Mouse (Mus musculus): ENCODE data around the gene E130218I03Rik.
"Not testable (repeated sequence)": the region's sequence is repeated elsewhere in the genome, so short reads cannot be mapped to it uniquely, and the experiment has no call there.

E130218I03Rik gene

DNA sequence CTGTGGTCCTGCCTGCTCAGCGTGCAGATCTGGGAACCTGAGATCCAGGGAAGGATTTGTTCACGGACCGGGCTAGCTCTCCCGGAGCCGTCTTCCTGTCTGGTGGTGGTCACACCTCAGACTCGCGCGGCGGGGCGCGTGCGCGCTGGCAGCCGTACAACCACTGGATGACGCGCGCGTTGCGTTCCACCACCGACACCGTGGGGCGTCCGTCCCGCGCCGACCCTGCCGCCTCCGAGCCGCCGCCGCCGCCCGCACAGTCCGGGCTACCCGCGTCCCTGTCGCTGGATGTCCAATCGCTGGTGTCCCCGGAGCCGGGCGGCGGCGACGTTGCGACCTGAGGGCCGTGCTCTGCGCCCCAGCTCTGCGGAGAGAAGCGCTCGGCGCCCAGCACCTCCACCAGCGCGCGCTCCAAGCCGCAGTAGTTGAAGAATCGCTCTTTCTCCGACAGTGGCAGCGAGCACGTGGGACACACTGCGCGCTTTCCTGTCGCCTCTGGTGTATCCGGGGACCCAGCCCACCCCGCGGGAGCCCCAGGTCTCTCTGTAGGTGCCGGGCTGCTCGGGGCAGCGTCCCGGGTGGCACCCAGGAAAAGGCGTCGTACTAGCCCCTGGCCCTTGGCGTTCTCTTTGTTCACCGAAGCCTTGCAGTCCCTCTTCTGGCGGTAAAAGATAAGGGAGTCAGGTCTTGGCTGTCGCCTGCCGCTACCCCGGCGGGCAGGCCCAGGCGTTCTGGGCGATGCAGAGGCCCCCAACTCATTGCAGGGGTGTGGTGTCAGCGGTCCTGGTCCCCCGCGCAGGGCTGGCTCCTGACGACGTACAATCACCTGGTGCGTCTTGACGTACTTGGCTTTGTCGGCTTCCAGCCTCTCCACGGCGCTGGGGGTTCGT lies 8.0 kb downstream of the E130218I03Rik start:
- DNase-seq (ENCODE audit: low read depth, low spot score), result no peak

DNA sequence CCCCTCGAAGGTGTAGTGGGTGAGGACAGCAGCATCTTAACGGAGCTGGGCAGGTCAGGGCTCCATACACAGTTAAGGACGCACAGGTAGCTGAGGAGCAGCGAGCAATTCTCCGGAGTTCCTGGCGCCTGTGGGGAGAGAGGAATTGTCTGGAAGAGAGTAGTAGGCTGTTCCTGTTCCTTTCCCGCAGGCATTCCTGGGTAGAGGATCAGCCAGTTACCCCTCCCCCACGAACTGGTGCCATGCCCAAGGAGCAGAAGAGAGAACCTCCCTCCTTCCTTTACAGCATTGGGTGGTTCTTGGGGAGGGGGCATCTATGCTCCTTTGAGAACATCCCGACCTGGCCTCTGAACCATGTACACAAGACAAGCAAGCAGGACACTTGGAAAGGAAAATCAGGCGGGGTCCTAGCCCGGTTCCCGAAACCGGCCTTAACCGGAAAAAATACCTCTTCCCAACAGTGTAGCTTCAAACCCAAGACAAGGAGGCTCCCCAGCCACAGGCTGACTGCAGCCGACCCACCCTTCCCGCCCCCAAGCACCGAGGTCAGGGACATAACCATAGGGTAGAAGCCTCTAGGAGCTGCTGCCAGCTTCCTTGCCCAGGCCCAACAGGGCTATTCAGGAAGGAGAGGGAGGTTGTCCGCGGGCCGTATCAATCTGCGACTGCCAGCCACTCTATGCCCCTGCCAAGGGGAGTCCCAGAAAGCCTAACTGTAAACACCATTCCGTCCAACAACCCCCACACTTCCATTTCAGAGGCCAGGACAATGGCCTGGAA lies 8.9 kb downstream of the E130218I03Rik start:
- DNase-seq (ENCODE audit: low read depth, low spot score), result no peak

DNA sequence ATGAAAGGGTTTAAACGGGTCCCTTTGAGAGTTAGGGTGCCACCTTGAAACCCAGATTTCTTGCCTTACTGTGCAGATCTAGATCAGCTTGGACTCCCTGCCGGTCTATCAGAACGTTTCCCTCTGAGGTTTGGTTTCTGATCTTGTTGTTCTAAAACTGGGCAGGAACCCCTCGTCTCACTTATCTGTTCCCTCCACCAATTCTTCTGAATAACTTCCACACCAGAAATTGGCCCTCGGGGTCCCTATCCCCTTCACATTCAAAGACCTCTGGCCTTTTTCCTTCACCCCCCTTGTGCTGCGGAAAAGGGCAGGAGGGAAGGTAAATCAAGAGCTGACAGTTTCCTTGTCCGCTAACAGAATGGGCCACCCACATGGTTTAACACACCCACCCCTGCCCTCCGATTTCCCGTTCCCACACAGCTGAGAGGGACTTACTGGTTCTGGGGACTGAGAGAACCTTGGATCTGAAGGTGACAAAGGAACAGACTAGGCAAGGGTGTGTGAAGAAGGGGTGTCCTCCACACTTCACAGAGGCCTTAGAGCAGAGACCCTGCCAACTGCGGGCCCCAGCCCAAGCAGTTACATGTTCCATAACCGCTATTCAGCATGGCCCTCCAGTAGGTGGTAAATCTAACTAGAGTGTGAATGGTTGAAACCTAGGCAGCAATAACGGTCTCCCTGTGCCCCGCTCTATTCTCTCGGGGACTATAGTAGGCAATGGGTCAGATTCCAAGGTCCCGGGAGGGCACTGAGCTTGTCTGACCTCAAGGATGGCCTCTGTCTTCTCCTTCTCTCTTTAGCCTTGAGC lies 9.7 kb downstream of the E130218I03Rik start:
- no peak for DNase-seq (ENCODE audit: low read depth, low spot score)

DNA sequence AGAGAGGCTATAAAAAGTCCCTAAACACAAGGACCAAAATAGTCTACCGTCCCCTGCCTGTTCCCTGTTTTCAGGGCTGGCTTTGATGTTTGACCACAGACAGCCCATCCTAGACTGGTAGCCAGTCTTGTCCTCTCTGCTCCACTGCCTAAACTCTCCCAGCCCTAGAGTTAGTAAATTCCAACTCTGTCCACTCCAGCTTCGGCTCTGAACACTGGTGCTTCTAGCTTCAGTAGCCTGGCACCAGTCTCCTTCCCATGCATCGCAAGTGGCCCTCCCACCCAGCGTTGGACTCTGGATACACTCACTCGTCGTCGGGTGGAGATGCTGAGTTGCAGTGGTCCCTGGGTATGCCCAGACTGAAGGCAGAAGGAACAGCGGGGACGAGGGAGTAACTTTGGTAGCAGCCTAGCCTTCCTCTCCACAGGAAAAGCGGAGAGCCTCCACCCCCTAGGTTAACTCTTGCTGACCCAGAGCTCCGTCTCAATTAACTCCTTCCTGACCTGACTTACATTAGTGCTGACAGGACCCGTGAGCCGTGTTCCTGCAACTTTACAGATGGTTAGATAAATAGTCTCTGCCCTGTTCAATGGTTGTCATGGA lies 10.4 kb downstream of the E130218I03Rik start, which contains the start of gene Grrp1:
TSS of gene Grrp1 (minus strand) at position 385 of the 603 bp plus-strand sequence.
- DNase-seq (ENCODE audit: low read depth, low spot score), result no peak

DNA sequence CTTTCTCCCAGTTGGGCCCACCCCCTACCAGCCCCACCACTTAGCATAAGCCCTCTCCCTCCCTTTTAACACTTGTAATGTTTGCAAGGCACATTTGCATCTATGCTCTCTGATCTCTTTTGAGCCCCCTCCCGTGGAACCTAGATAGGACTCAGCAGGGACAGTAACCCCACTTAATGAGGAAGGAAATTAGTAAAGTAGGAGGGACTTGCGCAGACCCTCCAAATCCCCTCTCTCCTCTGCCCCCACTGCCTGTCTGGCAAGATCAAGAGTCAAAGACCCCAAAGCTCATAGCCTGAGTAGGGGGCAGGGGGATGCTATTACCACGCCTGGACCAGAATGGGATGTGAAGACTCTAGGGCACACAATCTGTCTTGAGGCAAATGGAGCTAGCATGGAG lies 11.4 kb downstream of the E130218I03Rik start:
- no peak for DNase-seq (ENCODE audit: low read depth, low spot score)

DNA sequence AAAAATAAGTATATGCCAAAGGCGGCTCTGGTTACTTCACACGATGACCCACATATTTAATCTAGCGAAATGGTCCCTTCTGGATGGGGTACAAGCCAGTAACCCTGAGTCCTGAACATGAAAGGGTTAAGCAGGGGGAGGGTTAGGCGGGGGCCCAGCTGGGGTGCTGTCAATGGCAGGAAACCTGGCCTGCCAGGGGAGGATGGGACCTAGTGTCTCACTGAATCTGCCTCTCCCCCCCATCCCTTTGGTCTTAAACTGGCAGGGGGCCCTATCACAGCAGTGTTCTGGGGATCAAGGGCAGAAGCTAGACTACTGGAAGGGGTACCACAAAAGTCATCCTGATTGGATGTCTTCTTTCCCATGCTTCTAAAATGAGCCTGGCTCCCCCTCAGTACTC lies 12.4 kb downstream of the E130218I03Rik start:
- DNase-seq (ENCODE audit: low read depth, low spot score), result no peak

DNA sequence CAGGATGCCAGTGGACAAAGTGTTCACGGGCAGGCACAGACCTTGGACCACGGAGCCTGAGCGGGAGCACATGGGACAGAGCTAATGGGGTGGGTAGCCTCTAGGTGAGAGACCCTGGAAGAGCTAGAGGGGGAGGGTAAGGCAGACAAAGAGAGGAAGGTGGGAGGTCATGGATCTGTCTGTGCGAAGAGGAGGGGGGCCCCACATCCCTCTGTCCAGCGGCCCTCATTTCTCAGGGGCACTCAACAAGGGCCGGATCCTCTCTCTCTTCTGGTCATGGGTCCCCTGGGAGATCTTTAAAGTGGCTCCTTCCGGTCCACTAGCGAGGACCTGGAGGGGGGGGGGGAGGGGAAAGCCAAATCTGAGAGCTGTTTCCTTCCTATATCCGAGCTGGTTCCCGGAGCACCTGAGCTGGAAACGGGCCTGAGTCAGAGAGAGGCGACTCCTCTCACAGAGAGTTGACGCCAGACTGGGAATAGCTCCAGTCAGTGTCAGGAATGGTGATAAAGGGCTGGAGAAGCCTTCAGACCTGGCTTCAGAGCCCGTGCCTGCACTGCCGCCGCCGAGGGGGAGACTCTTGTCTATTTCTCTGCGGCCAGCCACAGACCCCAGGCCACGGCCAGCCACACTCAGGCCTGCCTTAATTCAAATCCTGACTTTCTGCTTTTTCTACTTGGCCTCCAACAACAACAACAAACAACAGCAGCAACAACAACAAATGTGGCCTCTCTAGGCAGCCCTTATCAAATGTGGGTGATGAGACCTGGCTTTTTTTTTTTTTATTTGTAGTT lies 13.1 kb downstream of the E130218I03Rik start:
- no peak for DNase-seq (ENCODE audit: low read depth, low spot score)

DNA sequence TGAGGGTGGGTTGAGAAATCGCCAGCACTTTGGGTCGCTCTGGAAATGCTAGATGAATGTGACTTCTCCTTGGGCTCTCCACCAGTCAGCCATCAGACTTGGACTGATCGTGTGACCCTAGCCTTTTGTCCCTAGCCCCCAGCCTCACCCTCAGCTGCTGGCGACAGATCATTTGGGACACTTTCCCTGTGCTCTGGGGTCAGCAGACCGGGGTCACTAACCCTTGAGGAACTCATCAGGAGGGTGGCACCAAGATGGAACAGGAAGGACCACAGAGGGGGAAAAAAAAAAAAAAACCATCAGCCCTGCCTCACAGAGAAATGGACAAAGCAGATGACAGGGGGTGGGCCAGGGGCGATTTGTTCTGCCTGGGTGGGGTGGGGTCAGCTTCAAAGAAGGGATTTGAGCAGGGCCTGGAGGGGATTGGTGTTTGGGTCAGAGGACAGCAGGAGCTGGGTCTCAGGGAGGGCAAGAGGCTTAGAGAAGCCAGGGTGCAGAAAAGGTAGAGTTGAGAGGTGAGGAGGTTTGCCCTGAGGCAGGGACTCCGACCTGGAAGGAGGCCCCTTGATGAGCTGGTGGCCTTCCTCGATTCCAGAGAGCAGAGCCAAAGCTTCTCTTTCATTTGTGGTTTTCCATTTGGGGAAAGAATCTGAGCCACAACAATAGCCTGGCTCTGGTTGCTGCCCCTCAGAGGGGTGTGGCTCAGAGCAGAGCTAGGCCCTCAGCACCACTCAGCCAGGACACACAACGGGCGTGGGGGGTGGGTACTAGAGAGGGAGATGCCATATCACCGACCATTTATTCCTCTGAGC lies 13.9 kb downstream of the E130218I03Rik start:
- DNase-seq (ENCODE audit: low read depth, low spot score), result no peak

DNA sequence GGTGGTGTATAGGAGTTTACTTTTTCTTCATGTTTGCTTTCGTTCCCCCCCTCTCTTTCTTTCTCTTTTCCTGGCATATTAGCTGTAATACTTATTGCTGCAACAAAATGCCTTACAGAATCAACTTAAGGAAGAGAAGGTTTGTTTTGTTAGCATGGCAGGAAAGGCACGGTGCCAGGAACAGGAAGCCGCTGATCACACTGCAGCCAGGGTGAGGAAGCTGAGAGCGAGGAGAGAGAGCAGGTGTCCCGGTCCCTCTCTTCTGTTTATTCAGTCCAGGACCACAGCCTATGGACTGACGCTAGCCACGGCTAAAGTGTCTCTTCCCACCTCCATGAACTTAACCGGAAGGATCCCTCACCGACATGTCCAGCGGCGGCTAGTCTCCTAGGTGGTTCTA lies 14.9 kb downstream of the E130218I03Rik start:
- DNase-seq (ENCODE audit: low read depth, low spot score), result no peak

DNA sequence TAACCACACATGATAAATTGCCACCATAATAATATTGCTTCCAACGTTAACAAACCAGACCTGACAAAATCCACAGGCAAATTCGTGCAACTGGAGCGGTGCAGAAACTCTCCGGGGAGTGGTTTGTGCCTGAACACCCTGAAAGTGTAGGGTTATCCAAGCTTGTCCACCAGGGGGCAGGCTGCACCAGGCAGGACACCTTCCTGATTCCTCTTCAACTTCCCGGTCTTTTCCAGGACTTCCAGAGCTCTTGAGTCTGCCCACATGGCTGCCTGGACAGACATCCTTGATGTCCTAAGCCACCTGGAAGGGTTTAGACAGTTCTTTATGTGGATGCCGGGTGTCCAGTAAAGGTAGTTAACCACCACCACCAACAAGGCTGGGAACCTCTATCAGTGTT lies 19.7 kb downstream of the E130218I03Rik start:
- DNase-seq (ENCODE audit: low read depth, low spot score), result no peak

DNA sequence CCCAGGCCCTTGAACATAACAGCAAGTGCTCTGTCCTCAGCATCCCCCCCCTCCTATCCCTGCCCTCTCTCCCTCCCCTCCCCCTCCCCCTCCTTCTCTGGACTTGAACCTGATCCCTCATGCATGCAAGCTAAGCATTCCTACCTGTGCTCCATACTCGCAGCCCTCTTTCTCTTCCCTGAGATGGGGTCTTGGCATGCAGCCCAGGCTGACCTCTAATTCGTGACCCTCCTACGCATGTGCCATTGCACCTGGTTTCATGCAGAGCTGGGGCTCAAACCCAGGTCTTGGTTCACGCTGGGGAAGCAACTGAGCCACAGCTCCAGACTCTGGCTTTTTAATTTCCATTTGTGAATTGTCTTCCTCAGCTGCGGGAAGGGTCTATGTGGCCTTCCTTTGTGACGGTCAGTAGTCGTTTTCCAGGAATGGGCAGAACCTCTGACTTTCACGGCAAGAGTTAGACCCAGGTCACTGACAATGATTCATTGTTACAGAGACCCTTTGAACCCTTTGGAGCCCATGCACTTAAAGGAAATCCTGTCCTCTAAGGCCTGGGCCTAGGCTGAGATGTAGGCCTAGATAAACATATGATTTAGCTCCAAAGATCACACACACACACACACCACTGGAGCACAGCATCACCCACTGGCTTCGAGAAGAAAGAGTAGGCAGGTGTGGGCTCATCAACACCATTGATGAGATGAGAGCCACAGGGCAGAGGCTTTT lies 22.6 kb downstream of the E130218I03Rik start:
- no peak for DNase-seq (ENCODE audit: low read depth, low spot score)

DNA sequence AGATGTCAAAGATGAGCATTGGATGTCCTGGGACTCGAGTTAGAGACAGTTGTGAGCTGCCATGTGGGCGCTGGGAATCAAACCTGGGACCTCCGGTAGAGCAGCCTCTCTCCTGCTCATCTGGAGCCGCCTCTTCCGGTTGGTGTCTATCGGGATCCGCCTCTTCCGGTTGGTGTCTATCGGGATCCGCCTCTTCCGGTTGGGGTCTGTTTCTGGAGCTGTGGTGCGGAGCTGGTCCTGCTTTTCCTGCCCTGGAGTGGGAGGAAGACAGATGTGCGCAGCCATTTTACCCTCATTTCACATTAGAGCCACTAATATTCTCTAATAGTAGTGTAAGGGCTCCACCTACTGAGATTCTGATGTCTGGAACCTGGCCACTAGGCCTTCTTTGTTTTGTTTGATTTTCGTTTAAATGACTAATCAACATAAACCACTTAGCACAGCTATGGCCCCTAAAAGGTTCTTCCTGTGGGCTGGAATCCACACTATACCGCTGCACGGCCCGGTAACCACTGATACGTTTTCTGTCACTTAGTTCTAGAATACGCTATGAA lies 24.7 kb downstream of the E130218I03Rik start:
- no peak for DNase-seq (ENCODE audit: low read depth, low spot score)

DNA sequence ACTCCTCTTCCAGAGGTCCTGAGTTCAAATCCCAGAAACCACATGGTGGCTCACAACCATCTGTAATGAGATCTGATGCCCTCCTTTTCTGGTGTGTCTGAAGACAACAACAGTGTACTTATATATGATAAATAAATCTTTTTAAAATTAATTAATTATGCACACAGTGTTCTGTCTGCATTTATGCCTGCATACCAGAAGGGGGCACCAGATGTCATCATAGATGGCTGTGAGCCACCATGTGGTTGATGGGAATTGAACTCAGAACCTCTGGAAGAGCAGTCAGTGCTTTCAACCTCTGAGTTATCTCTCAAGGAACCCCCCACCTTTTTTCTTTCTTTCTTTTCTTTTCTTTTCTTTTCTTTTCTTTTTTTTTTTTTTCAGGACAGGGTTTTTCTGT lies 26.2 kb downstream of the E130218I03Rik start:
- DNase-seq (ENCODE audit: low read depth, low spot score), result not testable (repeated sequence)

DNA sequence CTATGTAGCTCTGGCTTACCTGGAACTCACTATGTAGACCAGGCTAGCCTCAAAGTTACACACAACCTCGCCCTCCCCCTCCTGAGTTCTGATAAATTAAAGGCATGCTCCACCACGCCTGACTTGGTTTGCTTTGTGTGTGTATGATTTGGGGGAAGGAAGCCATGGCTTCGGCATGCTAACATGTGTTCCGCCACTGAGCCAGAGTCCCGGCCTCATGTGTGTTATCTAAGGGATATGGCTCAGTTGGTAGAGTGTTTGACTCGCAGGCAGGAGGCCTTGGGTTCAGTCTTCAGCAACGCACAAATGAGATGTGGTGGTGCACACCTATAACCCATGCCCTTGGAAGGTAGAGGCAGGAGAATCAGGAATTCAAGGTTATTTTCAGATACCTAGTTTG lies 28.5 kb downstream of the E130218I03Rik start:
- no peak for DNase-seq (ENCODE audit: low read depth, low spot score)

DNA sequence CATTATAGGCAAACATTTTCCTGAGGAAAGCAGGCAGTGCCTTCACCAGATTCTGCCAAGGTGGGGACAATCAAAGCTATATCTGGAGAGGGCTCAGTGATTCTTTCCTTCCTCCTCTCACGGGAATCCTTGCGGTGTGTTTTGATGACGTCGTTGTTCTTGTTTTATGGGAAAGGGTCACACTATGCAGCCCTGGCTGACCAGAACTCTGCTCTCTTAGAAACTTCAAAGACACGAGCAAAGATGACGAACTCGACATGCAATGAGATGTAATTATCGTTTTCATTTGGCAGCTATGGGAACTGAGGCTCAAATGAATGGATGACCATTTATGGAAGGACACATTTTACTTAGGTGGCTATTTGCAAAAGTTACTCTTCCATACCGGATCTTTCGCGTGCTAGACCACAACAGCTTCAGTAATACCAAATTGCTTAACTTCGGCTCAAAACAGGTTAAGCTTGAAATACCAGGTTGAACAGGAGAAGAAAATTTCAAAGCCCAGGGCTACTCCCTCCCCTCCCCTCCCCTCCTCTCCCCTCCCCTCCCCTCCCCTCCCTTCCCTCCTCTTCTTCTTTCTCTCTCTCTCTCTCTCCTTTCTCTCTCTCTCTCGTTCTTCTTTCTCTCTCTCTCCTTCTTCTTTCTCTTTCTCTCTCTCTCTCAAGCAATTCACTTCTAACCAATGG lies 29.4 kb downstream of the E130218I03Rik start:
- no peak for DNase-seq (ENCODE audit: low read depth, low spot score)

DNA sequence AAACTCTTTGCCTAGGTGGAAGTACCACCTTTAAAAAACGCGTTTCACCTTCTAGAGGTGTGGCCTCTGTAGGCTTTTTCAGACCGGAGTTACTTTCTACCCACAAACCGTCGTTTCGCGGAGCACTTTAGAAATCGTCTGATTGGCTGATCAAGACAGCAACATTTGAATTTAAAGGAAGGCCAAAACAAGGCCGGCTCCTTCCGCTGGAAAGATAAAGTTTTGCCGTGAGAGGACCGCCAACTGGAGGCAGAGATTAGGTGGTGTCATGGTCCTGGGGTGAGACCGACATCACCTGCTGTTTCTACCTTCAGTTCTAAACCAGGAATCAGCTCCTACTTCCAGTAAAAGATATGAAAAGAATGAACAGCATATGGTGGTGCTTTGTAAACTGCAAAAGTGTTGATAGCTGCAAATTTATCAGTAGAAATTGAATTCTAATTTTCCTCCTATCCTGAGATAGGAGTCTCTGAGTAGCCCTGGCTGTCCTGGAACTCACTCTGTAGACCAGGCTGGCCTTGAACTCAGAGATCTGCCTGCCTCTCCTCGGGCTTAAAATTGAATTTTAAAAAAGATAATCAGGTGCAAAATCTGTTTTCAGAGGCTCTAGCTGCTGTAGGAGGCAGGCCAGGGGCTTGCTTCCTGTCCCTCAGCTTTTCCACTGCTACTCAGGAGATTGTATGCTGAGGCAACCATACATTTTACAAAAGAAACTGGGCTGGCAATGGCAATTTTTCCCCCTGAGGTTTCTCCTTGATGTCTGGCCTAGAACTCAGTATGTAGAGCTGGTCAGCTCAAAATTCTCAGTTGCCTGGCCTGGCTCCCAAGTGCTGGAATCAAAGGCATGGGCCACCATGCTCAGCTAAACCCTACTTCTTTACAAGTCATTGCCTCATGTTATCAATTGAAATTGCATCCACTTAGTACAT lies 30.2 kb downstream of the E130218I03Rik start:
- DNase-seq (ENCODE audit: low read depth, low spot score), result peak; percentile 82

DNA sequence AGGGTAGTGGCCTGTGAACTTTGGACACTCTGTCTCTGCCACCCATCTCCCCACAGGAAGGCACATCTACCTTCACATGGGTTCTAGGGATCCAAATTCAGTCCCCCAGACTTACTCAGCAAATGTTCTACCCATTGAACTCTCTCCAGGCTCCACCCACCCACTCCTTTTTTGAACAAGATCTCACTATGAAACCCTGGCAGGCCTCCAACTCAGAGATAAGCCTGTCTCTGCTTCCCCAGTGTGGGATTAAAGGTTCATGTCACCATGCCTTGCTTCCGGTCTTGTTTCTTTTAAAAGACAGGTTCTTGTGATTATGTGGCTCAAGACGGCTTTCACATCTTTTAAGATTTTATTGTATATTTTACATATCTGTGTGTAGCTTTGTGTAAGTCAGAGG lies 41.5 kb downstream of the E130218I03Rik start:
- DNase-seq (ENCODE audit: low read depth, low spot score), result peak; percentile 66
